Mouse (Mus musculus) ovary, adult 2 months (tissue): ENCODE data around the gene Ptges3. TPM values are rescaled to one million over a fixed set of nuclear protein-coding genes. Genes with fewer than 3 reads are reported as not detected.

ENCODE experiments used
- polyA plus RNA-seq: library from polyadenylated mRNA; depleted of rRNA; stranded (reverse); fragments of >200 nt; gene quantifications from 2 replicates; pipeline ENCODE4 v1.2.3, GENCODE M21; 2012; rRNA removed

Gene Ptges3
- 112 and 146 TPM in 2 replicates for polyA plus RNA-seq

DNA sequence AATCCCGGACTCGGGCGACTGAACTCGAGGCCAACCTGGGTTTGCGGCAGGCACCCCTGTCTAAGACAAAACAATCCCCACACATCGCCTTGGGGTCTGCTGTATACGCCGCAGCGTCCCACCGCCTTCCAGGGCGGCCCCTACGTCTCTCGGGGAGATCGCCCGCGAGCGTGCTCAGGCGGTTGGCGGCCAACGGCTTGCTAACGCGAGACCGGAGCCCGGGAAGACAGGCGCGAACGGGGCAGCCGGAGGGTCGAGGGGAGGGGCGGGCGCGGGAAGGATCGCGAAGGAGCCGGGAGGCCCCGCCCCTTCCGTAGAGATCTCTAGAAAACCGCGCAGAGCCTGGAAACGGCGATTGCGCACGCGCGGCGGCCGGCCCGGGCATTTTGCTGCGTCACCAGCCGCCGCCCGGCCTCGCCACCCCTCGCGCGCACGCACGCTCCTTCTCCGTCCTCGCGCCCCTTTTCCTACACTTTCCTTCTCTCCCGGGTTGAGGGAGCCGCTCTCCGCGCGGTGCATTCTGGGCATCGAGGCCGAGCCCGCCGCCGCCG lies at the start of gene Ptges3:
Gene Ptges3, plus strand, starts transcription at position 354 of the 551 bp plus-strand sequence.

DNA sequence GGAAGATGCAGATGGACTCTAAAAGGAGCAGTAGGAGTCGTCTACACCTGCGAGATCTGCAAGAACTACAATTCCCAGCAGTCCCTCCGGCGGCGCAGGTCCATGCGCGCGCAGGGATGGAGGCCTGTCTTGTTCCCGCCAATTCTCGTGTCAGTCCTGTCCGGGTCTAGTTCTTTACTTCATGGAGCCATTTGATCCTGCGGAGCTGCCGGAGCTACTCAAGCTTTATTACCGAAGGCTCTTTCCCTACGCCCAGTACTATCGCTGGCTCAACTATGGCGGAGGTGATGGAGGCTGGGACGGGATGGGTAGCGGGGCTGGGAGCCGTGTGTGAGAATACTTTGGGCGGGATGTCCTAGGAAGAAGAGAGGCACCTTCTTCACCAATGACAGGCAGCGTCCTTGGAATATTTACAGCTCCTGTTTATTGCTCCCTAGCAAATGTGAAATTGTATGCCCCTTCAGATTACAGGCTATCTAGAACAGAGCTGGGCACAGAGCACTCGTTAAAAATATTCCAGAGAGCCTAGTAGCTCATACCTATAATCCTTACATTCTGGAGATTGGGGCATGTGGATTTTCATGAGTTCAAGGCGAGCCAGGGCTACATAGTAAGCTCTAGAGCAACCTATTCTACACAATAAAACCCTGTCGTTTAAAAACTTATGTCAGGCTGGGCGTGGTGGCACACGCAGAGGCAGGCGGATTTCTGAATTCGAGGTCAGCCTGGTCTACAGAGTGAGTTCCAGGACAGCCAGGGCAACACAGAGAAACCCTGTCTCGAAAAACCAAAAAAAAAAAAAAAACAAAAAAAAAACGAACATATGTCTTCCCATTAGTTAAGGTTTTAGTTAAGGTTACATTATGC lies 43.5 kb upstream of the Ptges3 start, which contains the start of gene Prim1:
Gene Prim1, plus strand, starts transcription at position 101 of the 867 bp plus-strand sequence.

DNA sequence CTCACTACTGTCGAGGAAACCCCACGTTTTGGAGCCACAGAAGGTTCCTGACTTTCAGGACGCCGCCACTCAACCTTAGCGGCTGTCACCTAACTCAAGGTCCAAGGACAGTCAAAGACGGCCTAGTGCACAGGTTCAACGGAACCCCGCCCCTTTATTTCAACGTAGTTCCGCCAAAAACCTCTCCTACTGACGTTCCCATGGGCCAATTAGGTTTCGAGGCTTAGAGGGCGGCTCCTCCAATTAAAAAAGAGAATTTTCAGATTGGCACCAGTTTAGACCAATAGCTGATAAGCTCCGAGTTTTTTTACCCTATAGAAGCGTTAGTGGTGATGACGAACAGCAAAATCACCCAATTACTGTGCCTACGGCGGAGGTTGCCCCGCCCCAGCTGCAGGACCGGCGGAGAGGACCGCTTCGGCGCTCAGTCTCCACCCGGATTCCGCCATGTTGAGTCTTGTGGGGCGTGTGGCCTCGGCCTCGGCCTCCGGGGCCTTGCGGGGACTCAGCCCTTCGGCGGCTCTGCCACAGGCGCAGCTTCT lies 24.2 kb downstream of the Ptges3 start, which contains the start of gene Atp5b:
Gene Atp5b, plus strand, starts transcription at position 394 of the 542 bp plus-strand sequence.

GRCm38 (mm10) chr10:128091564-128092505 lies 33.1 kb downstream of the Ptges3 start, which contains the start of gene Baz2a:
Baz2a (plus strand) TSS chr10:128091577.

Other genes with a start within 250 kb of the Ptges3 start
- not detected in 2 replicates for gene Rdh19, start 209.0 kb upstream of the Ptges3 start, polyA plus RNA-seq
- gene Rdh16f2, start 192.5 kb upstream of the Ptges3 start, polyA plus RNA-seq: 0.24 TPM in 1 of 2 replicates, not detected in the other
- 0.29 and 1.0 TPM in 2 replicates for gene Rdh7, start 170.1 kb upstream of the Ptges3 start, polyA plus RNA-seq
- 0.19 and 0.69 TPM in 2 replicates for gene Sdr9c7, start 160.4 kb upstream of the Ptges3 start, polyA plus RNA-seq
- 0.13 TPM in 1 of 2 replicates, not detected in the other for gene Hsd17b6, start 51.3 kb upstream of the Ptges3 start, polyA plus RNA-seq
- 2.9 and 3.9 TPM in 2 replicates for gene Prim1, start 43.8 kb upstream of the Ptges3 start, polyA plus RNA-seq
- 331 and 447 TPM in 2 replicates for gene Naca, start 23.4 kb upstream of the Ptges3 start, polyA plus RNA-seq
- 3,893 and 4,487 TPM in 2 replicates for gene Atp5b, start 24.3 kb downstream of the Ptges3 start, polyA plus RNA-seq
- 25.7 and 32.3 TPM in 2 replicates for gene Baz2a, start 32.6 kb downstream of the Ptges3 start, polyA plus RNA-seq
- 138 and 141 TPM in 2 replicates for gene Rbms2, start 121.3 kb downstream of the Ptges3 start, polyA plus RNA-seq
- gene Gls2, start 135.5 kb downstream of the Ptges3 start, polyA plus RNA-seq: 5.7 TPM in 2 replicates
- gene Spryd4, start 152.9 kb downstream of the Ptges3 start, polyA plus RNA-seq: 10.6 and 15.3 TPM in 2 replicates
- gene Mip, start 166.9 kb downstream of the Ptges3 start, polyA plus RNA-seq: 0.12 TPM in 1 of 2 replicates, not detected in the other
- gene Timeless, start 173.1 kb downstream of the Ptges3 start, polyA plus RNA-seq: 6.4 and 6.9 TPM in 2 replicates
- 0.11 and 0.21 TPM in 2 replicates for gene Apon, start 195.1 kb downstream of the Ptges3 start, polyA plus RNA-seq
- 2.3 and 6.0 TPM in 2 replicates for gene Apof, start 209.7 kb downstream of the Ptges3 start, polyA plus RNA-seq
- gene Stat2, start 211.6 kb downstream of the Ptges3 start, polyA plus RNA-seq: 28.9 and 36.7 TPM in 2 replicates
- 0.29 and 0.61 TPM in 2 replicates for gene Il23a, start 239.8 kb downstream of the Ptges3 start, polyA plus RNA-seq
- gene Pan2, start 244.4 kb downstream of the Ptges3 start, polyA plus RNA-seq: 24.5 and 31.2 TPM in 2 replicates